Mouse (Mus musculus) lung, adult 2 months (tissue): ENCODE data around the gene Gnas.

Experiments
- CTCF ChIP-seq: fragments of 200-500 bp; IDR thresholded peaks from 2 replicates; pipeline ENCODE4 v1.5.1; 2011; ENCODE audit warnings: mild to moderate bottlenecking, low read length, control low read depth; ENCODE audit not compliant: insufficient read depth
- POLR2A ChIP-seq: fragments of 200-500 bp; IDR thresholded peaks from 2 replicates; pipeline ENCODE4 v1.6.1; 2011; ENCODE audit warnings: low read depth, mild to moderate bottlenecking, control low read depth, low read length, borderline replicate concordance; ENCODE audit errors: extremely low read depth

DNA sequence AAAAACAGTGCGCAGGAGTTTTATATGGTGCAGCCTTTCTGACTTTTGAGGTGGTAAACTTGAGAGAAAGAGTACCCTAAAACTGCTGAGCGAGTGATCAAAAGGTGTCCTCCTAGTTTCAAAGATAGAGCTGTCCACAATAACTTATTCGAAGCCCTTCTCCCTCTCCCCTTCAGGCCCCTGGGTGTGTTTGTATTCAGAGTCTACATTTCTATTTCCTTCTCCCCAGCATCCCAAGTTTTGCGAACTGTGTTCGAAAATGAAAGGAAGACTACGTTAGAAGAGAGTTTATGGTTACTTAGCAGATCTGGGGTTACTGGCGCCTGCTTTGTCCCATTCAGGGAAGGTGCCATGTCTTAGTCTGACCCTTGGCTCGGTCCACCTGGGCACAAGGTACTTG, 42.4 kb downstream of the Gnas start:
- TF ChIP-seq CTCF (no peak), POLR2A (no peak)
